Mouse (Mus musculus) forebrain, embryonic 14.5 days (tissue): ENCODE measurements around the gene Ces2a. TPM values are rescaled to one million over a fixed set of nuclear protein-coding genes. Genes with fewer than 3 reads are reported as not detected.

Experiments used
- microRNA-seq: library from miRNA; unstranded; fragments of <30 nt; microRNA quantifications from one replicate; pipeline ENCODE4, GENCODE M21; 2016
- polyA plus RNA-seq: library from polyadenylated mRNA; unstranded; fragments of >200 nt; fragmentation: Nextera tagmentation; extraction: Ambion mirVana; gene quantifications from 2 replicates; pipeline ENCODE4 v1.2.1, GENCODE M21; 2014

Gene Ces2a
- polyA plus RNA-seq, 1 experiment from 2014 or later = not detected

Small RNAs within 50 kb of the gene (microRNA-seq; reads per million reads assigned to microRNA genes)
- not detected for gene Gm44328

Other genes with a start within 250 kb of the Ces2a start
- gene Terb1, start 224.1 kb upstream of the Ces2a start, polyA plus RNA-seq = 0.12 and 0.15 TPM in 2 replicates
- gene Nae1, start 199.4 kb upstream of the Ces2a start, polyA plus RNA-seq = 130 and 135 TPM in 2 replicates
- 1.1 and 1.2 TPM in 2 replicates for gene Car7, start 199.3 kb upstream of the Ces2a start, polyA plus RNA-seq
- 11.9 and 14.2 TPM in 2 replicates for gene Pdp2, start 142.6 kb upstream of the Ces2a start, polyA plus RNA-seq
- not detected in 2 replicates for gene Cdh16, start 109.6 kb upstream of the Ces2a start, polyA plus RNA-seq
- 2.1 and 3.0 TPM in 2 replicates for gene Rrad, start 102.7 kb upstream of the Ces2a start, polyA plus RNA-seq
- 136 and 154 TPM in 2 replicates for gene Ciao2b, start 92.0 kb upstream of the Ces2a start, polyA plus RNA-seq
- gene Ces2b, start 97.6 kb downstream of the Ces2a start, polyA plus RNA-seq = 0.20 and 0.32 TPM in 2 replicates
- gene Ces2c, start 113.1 kb downstream of the Ces2a start, polyA plus RNA-seq = not detected in 2 replicates
- not detected in 2 replicates for gene Ces2e, start 192.3 kb downstream of the Ces2a start, polyA plus RNA-seq
- gene Ces2f, start 213.4 kb downstream of the Ces2a start, polyA plus RNA-seq = not detected in 2 replicates
- gene Ces2g, start 227.7 kb downstream of the Ces2a start, polyA plus RNA-seq = 0.05 and 0.09 TPM in 2 replicates